Mouse (Mus musculus) cerebellum, postnatal 14 days (tissue): ENCODE measurements around the gene Ecsit.

ENCODE experiments used
- DNase-seq, 2 experiments: peaks; one replicate each; pipeline ENCODE4 v3.0.0; 2021; ENCODE audit warnings: mixed read lengths in 2 of 2

Ecsit gene

DNA sequence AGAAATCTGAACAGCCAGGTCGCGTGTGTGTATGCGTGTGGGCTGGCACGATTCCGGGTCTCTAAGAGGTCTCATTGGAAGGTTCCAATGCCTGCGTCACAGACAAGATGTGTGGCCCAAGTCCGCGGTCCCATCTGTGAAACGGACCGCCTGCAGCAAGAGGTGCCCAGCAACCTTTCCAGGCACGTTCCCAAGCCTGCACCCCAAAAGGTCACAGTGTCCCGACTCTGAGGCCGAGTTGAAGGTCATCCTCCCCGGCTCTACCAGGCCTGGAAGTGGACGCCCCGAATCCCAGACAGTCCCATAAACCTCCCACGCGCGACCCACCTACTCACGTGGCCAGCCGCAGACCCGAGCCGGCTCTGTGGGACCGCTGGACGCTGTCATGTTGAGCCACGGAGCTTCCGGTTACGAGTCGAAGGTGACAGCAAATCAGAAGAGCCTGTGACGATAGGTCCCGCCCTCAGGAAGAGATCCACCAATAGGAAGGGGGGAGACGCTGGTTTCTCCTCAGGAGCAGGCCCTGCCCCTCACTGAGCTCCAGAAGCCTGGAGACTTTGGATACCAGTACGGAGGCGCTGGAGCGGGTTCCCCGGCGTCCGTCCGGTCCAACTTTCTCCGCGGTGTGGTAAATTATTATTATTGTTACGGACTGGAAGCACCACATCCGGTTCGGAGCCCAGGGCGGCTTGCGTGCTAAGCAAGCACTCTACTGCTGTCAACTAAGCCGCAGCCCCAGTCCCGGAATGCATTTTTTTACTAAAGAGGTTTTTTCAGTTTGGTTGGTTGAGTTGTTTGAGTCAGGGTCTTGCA, at the start of gene Ecsit:
TSS of gene Ecsit (minus strand) at position 417 of the 813 bp plus-strand sequence.
- peak; percentile 94 to 96 for DNase-seq

DNA sequence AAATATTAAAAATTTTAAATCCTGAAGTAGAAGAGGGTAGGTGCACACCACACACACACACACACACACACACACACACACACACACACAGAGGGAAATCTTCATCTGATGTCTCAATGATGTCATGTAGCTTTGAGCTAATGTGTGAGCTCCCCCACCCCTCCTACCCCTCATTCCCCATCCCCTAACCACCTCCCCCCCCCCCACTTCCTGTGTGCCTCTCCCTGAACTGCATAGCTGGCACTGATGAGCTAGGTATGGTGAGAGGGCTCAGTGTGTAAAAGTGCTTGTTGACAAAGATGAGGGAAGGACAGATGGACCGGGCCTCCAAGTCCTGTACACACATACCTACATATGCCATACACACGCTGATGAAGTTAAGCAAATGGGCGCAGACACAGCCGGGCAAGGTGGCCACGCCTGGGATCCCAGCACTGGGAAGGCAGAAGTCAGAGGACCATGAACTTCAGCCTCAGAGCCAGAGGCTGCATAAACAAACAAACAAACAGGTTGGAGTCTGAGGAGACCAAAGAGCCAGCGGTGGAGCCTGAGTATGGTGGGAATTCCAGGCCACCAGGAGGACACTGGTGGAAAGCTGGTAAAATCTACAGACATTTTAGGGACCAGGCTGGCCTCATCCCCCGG, 49.1 kb upstream of the Ecsit start:
- no peak for DNase-seq

DNA sequence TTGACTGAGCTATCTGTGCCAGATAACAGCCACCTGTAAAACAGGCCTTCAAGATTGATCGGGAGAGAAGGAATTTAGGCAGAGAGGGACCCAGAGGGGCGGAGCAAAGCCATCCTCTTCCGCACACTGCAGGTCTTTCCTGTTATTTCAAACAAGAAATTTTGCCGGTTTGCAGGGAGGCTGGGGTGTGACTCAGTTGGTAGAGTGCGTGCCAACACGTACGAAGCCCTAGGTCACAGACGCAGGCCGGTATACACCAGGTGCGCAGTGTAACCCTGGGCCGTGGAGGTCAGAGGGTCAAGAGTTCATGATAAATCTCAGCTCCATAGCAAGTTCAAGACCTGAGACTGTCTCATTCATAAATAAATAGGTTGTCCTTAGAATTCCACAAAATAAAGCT, 47.0 kb upstream of the Ecsit start:
- DNase-seq, result no peak

DNA sequence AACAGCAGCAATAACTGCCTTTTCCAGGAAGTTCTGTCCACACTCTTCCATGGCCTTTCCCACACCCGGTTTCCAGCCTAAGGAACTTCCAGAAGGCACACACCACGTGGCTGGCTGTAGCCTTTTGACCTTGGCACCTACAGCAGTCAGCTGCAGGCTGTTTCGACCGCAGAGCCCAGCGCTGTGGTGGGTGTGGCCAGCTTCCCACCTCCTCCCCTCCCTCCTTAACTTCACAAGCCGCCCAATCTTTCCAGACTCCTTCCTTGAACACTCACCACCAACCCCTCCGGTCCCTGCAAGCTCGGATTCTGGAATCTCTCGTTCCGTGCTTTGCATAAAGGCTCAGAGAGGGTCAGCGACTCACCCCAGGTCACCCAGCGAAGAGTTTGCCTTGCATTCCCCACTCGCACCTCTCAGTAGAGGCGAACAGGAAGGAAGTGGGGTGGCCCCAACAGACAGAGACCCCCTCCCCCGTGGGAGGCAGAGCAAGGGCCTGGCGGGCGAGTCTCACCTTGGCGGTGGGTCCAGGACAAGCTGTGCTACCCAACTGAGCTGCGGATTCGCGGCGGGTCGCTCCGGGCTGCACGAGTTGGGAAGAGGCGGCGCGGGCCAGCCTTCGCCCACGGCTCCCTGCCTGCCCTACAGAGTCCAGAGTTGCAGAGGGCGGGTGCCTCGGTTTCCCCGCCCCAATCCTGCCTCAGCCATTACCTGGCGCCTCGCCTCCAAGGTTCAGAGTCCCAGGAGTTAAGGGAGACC, 46.2 kb upstream of the Ecsit start:
- DNase-seq, result no peak

DNA sequence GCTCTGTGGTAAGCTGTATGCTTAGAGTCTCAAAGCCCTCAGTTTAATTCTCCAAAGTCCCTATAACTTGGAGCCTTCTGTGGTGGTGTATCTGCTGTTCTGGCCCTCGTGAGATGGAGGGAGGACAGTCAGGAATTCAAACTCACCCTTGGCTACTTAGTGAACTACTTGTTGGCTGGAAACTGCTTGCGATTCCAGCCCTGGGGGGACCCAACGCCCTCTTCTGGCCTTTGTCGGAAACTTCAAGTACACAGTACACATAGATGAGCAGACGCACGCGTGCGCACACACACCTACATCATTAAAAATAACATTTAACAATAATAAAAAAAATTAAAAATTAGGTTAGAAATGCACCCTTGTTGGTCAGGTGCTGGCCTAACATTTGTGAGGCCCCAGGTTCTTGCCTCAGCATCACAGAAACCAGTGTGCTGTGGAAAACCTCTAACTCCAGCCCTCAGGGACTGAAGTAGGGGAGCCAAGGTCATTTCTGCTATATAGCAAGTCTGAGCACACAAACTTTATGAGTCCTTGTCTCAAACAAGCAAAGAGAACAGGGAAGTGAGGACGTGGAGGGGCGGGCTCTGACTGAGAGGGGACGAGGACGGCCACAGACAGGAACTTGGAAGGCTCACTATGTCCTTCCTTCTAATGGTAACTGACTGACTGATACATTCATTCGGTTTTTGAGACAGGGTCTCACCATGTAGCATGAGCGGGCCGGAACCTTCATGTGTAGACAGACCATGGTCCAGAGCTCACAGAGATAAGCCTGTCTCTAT, 40.2 kb upstream of the Ecsit start:
- DNase-seq, result no peak

DNA sequence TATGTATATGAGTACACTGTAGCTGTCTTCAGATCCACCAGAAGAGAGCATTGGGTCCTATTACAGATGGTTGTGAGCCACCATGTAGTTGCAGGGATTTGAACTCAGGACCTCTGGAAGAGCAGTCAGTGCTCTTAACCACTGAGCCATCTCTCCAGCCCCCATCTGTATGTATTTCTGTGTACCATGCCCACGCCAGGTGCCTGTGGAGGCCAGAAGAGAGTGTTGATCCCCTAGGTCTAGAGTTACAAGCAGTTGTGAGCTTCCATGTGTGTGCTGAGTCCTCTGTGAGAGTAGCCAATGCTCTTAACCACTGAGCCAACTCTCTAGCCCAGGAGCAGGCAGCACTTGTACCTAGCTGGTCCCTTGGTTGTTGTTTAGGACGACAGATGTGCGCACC, 38.9 kb upstream of the Ecsit start:
- no peak for DNase-seq

DNA sequence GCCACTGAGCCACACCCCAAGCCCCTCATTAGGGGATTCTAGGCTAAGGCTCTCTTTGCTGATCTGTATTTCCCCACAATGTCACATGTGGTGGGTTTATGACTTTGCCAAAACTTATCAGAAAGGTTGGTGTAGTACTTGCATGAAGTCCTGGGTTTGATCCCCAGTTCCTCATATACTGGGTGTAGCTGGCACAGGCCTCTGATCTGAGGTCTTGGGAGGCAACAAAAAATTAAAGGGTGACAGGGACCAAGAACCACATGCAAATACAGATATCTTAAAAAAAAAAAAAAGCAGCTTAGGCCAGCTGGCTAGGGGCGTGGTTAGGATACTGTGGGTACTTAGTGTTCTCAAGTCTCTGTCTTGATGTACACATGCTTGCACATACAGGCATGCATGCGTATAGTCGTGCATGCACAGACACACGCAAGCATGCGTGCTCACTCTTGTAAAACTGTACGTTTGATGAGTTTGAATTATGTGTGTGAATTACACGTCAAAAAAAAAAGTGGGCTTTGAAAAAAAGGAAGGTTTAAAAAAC, 37.9 kb upstream of the Ecsit start:
- DNase-seq, result no peak

DNA sequence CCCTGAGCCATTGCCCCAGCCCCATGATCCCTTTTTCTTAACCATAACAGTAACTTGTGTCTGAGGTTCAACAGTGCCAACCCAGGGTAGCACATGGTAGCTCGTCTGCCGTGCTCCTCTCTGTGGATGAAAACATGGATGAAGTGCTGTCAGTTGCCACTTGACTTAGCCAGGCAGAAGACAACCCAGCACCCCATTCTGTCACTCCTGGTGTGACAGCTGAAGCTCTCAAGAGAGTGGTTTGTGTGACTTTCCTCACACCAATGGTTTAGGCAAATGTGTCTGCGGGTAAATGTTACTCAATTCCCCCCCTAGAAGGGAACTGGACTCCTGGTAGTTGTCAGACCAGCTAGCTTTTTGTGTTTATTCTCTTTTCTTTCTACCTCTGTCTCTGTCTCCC, 36.8 kb upstream of the Ecsit start:
- DNase-seq, result no peak

DNA sequence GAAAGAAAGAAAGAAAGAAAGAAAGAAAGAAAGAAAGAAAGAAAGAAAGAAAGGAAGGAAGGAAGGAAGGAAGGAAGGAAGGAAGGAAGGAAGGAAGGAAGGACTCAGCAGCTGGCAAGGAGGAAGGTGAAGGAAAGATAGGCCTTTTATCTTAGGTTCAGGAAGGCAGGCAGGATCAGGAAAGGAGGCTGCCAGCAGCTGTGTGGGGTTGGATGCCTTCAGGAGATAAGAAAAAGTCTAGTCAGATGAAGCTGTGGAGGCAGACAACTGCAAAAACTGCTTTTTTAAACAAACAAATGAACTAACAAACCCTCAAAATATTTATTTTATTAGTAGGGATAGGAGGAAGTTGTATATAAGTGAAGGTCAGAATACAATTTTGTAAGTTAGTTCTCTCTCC, 36.3 kb upstream of the Ecsit start:
- no peak for DNase-seq

DNA sequence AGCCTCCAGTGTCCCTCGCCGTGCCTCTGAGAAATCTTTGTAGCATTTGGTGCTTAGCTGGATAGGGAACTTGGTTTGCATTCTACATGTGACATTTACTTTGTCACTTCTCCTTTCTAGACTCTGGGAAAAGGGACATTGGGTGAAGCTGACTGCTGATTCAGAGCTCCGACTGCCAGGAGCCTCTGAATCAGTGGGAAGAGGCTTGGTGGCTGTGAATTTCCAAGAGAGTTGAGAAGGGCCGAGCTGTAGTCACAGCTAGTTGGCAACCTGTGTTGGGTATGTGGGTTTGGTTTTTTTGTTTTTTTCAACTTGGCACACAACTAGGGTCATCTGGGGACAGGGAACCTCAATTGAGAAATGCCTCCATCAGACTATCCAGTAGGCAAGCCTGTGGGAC, 34.3 kb upstream of the Ecsit start:
- DNase-seq, result no peak

DNA sequence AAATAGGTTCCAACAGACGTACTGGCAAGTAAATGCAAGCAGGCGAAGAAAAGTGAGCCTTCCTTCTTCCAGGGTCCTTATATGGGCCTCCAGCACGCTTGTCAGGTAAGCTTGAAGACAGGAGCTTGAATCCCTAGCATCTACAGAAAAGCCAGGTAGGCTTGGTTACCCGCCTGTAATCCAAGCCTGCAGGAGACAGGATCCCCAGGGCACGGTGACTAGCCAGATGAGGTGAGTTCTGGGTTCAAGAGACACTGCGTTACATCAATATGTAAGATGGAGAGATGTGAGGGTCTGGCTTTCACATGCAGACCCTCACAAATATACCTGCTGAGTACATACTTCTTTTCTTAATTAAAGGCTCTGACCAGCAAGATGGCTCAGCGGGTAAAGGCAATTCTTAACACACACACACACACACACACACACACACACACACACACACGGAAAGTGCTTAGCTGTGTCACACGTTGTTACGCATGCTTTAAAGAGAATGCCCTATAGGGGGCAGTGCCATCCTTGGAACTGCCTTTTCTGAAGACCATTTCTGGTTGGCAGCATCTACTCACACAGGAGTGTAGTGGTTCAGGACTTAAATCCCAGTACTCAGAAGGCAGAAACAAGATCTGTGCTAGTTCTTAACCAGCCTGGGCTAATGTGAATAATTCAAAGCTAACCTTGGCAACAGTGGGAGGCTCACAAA, 32.7 kb upstream of the Ecsit start:
- DNase-seq, result peak; percentile 82 to 88

DNA sequence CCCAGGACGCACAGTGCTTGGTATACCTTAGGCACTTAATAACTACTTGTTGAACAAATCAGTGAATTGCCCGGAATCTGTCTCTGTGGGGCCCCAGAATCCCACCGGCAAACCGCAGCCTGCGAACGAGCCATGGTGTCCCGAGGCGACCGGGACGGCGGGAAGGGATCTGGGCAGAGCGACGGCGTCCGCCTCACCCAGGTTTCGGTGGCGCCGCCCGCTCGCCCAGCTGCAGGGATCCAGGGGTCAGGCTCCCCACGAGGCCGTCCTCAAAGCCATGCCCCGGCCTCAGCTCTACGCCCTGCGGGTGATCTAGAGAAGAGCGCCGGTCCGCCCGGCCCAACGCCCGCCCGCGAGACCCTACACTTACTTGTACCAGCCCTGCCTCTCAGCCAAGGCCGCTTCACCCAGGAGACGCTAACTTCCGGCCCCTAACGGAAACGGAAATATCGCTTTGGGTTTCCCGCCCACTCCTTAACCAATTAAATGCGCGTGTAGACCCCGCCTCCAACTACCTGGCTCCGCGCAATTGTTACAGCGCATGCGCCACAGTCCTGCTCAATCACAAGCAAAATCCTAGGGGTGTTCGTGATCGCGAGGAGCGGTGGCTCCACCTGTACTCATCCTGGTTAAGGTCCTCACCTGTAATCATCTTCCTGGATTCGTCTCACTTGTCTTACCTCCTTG, 31.6 kb upstream of the Ecsit start, which contains the start of gene Elof1:
TSS of gene Elof1 (minus strand) at position 433 of the 687 bp plus-strand sequence.
- peak; percentile 95 to 96 for DNase-seq

DNA sequence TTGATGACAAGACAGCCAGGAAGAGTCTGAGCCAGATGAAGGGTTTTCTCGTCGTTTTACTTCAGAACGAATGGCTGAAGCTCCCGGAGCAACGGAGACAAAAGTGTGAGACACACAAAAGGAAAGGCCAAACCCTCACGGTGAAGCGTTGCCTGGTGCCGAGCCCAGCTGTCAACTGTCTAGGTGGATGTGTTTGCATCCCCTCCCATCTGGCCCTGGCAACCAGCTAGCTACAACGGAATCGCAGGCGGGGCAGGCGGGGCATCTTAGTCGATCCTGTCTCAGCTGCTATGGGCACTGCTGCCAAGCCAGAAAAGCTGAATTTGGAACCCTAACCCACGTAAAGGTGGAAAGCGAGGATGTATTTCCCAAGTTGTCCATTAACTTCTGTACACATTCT, 30.8 kb upstream of the Ecsit start:
- peak; percentile 39 to 61 for DNase-seq

DNA sequence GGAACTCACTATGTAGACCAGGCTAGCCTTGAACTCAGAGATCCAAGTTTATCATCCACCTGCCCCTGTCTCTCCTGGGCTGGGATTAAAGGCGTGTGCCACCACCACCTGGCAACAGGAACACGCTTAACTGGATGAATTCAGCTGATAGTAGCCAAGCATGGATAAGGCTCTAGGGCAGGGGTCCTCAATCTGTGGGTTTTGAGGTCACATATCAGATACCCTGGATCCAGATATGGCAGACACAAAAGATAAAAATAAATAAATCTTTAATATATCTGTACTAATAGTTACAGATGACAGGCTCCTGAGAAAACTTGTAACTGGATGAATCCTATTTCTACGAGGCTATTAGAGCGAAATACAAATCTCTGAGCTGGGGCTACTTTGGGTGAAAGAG, 30.4 kb upstream of the Ecsit start:
- no peak for DNase-seq

DNA sequence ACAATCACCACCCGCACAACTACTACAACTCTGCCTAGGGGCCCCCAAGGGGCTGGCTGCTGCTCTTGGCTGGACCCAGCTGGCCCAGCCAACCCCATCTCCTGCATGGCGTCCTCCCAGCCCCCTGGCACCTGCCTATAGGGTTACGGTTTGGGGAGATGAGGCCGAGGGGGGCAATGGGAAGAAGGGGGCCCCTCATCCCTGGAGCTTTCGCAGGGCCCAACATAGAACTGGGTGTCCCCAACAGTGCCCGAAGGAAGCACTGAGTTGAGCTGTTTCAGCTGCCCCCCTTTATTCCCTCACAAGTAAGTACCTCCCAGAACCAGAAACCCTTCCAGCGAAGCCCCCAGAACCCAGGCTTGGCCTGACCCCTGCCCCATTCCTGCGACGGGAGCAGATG, 23.0 kb upstream of the Ecsit start:
- DNase-seq, result no peak

DNA sequence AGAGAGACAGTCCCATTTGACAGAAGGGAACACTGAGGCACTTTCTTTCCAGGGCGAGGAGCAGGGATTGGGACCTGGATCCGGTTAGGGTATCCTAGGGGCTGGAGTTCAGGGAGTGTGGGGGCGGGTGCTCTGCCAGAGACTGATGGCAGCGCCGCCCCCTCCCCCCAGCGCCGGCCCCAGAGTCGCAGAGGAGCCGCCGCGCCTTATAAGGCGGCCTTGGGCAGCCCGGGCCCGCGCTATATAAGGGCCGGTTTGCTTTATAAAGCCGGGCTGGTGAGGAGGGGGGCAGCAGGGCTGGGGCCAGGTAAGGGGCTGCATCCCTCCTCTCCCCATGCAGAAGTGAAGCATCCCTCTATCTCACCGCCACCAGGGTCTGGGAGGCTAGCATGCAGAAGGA, 14.7 kb upstream of the Ecsit start:
- no peak for DNase-seq

DNA sequence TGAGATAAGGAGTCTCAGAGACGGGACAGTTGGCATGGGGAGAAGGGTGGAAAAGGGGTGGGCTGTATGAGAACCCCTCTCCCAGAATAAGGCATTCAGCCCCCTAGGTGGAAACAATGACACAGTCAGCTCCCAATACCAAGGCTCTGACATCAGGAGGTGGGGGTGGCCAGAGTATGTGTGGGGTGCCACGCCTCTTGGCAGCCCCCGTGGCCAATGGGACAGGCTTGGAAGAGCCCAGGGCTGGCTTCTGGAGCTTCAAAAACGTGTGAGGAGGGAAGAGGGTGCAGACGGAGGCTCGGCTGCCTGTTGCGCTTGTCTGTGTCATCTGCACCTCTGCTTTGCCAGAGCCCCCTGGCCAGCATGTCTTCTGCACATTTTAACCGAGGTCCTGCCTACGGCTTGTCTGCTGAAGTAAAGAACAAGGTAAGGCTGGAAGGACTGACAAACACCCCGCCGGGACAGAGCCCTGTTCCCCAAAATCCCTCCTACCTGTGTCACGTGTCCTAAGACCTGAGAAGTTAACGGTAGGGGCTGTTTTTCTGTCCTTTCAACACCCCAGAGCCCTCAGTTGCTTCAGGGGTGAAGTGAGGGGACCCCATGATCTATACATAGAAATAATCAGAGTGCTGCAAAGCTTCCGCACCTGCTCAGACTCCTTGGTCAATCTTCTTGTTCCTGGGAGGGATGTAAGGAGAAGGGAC, 13.9 kb upstream of the Ecsit start, which contains the start of gene Cnn1:
TSS of gene Cnn1 (plus strand) at position 224 of the 704 bp plus-strand sequence.
- DNase-seq, result peak in 1 of 2 experiments; percentile 47

DNA sequence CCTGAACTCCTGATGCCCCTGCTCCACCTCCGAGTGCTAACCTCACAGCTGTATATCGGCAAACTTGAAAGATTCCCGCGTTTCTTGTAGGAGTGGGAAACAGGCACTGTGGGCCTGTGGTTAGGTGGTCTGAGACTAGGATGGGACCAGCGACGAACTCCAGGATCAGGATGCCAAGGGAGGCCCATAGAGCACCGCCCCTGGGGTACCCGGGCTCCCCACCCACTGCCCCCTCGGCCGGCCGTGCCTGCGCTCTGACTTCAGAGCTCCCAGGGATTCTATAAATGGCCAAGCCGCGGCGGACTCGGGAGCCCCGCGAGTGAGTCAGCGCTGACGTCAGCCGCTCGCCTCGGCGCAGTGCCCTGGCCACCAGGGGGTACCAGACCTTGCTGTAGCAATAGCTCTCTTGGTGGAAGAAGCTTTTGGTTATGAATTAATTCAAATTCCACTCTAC, 10.6 kb upstream of the Ecsit start:
- peak; percentile 86 to 90 for DNase-seq

DNA sequence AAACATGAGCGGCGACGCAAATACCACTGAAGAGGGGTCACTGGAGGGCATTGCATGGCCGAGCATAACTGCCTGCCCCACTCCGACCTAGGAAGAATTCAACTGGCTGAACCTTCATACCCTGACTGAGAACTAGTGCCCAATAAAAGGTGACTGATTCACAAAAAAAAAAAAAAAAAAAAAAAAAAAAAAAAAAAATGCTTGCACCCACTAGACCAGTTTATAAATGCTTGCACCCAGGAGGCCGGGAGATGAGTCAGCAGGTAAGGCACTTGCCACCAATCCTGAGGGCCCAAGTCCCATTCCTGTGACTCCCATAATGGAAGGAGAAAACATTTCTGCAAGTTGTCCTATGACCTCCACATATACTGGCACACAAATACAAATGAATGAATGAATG, 7.5 kb upstream of the Ecsit start:
- no peak for DNase-seq

DNA sequence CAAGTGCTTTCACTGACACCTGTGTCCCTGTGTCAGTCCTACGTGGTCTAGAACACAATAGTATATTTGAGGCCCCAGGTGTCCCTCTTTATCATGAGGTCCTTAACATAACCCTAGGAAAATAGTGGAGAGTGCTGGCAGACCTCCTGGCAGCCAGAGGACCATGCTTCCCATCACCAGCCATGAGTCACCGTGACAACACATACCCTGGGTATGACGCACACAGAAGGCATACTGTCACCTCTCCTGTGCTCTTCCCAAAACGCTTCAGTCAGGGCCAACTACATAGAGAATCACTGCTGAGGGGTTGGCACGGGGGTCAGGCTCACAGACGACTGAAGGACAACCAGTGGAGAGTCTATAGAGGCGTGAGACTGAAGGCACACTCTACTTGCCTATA, 4.7 kb upstream of the Ecsit start:
- no peak for DNase-seq
